Mouse (Mus musculus) WW6 (cell line): Measurements from ENCODE around the gene Zfp423.

Experiments used
- DNase-seq: peaks from one replicate; pipeline ENCODE4 v3.0.0-alpha.2; 2013; ENCODE audit warnings: low read depth, low spot score

The Zfp423 gene

DNA sequence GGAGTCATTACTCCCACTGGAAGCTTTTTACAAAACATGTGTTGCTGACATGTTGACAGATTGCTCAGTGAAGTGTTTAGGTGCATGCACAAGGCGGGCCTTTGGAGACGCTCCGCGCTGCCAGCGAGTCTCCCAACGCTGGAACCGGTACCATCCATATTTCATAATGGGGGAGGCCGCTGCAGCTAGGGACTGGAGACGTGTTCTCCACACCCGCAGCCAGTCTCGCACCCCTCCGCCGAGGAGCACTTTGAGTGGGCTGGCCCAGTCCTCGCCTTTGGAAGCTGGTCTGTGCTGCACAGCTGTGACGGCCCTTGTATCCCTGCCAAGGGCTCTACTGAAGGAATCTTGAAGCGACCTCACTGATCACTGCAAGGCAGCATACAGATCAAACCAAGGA, 122.5 kb downstream of the Zfp423 start:
- no peak for DNase-seq

DNA sequence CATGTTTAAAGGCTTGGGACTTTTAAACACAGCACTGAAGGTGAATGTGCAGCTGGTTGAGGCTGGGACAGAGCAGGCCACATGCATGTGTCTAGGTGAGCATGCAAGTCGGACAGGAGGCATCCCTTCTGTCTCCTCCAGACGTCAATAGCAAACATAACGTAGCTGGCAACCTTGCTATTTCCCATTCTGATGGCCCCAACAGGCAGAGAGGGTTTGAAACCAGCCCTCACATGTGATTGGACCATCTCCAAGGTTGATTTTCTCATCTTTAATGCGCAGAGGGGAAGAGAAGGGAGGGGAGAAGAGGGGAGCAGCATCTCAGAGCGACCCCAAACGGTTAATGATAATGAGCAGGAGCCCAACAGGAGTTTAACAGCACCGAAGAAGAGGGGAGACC, 123.5 kb downstream of the Zfp423 start:
- DNase-seq = no peak

DNA sequence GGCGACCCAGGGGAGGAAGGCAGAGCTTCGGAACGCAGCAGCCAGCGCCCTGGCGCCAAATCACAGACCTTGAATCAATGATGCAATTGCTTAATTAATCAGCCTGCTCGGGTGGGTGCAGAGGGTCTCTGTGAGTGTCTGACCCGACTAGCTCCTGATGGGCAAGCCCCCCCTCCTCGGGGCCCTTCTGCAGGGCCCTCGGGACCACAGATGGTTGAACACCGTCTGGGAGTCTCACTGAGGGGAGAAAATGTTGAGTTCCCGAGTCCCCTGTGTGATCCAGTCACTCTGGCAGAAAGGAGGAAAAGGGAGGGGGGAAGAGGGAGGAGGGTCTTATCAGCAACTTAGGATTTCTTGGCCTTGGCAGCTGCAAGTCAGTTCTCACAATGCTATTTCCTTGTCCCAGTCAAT, 124.0 kb downstream of the Zfp423 start:
- no peak for DNase-seq

DNA sequence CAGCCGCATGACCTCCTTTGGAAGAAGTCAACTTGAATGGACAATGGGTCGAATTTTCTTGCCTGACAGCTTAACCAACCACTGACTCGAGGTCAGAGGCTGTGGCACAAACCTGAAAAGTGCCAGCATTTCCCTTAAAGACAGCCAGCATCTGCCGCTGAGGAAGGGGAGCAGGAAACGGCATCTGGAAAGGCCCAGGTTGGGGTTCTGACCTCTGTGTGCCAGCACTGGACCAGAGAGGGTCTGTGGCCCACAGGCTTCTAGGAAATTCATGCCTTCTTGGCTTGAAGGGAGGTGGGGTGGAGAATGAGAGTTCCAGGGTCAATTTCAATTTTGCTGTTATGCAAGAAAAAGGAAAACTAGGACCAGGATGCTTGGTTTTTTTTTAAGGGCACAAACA, 124.7 kb downstream of the Zfp423 start:
- DNase-seq = no peak

DNA sequence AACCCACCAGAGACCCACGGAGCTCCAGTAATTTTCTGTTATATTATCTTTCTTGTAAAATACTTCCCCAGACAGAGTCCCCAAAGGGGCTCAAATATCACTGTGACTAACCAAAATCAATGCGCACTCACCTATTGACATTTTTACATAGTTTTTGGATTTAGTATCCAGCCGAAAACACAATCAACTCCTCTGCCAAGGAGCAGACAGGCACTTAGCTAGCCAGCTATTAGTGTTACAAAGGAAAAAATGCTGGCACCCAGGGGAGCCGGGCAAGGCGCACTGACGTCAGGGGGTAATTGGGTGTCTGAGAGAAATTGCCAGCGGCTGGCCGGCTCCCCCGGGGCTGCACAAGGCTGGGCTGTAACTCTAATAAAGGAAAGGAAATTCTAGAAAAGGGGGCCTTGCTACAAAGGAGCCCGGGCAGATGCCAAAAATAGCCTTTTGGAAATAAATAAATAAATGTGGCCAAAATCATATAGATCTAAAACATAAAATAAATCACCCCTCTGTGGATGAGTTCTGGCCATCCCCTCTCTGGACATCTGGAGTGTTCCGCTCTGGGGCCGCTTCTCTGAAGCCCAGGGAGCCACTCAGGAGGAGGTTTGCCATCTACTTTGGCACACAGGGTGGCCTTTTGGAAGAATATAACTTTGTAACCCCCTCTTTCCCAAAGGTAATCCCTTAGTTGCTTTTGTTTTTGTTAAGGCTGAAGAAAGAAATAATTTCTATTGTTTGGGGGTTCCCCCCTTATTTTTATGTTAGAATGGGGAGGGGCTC, 125.4 kb downstream of the Zfp423 start:
- DNase-seq = no peak

DNA sequence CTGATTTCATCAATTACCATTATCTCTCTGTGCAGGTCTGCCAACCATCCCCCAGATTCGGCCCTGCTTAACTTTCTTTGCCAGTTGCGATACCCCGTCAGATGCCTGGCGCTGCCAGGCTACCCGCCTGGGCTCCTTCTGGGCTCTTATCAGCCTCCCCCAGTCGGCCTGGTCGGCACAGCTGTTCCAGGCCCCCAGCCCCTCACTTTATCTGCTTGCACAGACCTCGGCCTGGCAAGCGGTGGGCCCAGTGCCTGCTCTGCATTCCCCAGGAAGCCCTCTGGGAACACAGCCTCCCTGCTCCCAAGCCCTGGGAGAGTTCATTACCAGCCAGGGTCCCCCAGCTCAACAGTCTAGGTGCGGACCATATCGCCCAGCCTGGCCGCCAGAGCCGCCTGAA, 126.1 kb downstream of the Zfp423 start:
- DNase-seq = no peak

DNA sequence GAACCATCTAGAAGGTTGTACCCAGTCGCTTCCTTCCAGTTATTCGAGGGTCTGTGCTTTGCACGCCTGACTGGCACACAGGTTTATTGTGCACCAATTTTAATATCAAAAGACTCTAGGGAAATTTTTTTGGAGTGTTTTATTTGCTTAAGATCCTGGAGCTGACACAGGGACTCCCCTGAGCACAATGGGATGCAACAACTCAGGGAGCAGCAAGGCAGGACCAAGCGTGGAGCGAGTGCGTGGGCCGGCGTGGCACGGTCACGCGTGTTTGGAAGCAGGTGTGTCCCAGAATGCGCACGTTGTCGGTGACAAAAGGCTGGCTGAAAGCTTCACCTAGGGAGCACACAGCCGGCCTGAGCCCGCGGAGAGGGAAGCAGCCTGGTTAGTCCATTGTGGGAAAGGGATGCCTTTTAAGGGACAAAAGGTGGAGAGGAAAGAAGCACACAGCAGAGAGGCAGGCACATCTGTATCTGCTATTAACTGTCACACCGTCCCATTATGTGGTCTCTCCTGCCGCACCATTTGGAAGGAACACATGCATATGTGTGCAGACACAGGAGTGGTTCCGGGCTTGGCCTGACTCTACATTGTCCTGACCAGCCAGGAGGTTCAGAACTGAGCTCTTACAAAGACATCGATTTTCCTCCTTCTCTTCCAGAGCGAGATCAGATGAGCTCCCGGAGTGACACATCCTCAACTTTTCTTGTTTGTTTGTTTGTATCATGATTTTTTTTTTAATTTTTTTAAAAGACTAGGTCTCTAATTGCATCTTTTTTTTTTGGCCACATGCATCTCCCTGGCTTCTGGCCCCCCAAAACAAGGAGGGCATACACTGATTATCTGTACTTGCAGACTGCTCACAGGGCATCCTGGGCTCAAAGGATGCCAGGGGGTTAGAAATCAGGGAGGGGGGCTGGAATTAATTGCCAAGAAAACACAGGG, 126.7 kb downstream of the Zfp423 start:
- no peak for DNase-seq

DNA sequence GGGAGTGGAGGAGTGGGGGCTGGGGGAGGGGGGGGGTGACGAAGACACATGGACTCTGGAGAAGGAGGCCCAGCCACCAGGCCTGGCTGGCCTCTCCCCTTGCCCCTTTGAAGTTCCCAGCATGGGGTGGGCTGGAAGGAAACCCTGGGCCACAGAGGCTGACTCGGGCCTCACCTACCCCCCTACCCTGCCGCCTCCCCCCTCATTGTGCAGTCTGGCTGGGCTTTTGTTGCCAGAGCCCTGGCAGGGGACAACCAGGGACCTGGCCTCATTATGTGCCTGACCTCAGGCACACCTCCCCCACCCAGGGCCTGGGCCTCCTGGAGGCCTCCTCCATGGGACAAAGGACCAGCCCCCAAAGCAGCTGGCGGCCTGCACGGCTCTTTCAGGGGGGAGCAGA, 127.8 kb downstream of the Zfp423 start:
- DNase-seq = no peak

DNA sequence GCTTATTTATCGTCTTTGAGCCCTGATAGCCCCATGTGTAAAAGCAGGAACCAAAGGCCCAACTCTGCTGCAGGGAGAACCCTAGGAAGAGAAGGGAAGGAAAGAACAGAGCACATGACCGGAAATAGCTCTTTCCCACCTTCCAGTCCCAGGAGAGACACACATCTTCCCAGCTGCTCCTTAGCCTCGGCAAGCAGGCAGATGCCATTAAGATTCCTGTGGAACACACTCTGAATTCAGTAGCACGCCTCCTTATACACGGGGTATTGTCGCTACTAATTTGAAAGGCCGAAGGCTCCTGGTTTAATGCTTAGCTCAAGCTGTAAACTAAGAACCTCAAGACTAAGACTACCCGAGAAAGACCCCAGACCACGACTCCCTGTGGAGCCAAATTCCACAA, 128.3 kb downstream of the Zfp423 start:
- no peak for DNase-seq

DNA sequence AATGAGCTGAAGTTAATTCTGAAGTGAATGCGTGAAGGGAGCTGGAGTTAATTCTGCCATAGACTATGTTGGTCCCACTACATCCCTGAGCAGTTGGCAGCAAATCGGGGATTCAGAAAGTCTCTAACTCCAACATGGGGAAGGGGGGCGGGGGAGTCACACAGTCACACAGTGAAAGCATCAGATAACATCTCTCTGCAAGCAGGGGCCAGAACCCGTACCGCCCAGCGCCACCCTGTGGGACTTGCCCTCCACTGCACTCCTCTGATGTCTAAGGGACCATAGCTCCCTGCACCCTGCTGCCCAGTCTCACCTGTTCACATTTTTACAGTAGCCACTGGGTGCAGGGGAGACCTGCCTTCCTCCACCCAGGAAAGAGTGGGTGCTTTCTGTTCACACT, 129.2 kb downstream of the Zfp423 start:
- no peak for DNase-seq

DNA sequence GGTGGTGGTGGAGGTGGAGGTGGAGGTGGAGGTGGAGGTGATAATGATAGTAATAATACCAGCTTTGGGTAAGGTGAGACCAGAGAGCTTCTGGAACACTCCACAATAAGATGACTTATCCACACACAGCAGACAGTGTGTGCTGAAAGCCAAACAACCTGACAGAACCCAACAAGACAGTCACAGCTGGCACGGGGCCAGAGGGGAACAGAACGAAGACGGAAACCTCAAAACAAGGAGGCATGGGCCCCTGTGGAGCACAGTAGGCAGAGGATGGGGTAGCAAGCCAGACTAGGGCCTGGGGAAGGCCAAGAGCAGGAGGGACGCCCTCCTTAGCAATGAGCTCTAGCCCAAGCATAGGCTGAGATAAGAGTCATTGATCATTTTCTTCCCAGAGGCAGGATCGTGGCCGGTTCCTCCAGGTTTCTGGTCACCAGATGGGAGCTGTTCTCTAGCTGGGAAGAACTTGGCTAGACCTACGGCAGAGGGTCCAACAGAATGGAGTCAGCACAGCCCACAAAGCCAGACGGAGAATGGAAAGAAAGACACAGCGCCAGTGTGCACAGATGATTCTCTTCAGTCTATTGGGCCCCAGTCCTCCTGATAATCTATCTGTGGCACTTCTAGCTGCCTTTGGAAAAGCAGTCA, 133.3 kb downstream of the Zfp423 start:
- DNase-seq = no peak

DNA sequence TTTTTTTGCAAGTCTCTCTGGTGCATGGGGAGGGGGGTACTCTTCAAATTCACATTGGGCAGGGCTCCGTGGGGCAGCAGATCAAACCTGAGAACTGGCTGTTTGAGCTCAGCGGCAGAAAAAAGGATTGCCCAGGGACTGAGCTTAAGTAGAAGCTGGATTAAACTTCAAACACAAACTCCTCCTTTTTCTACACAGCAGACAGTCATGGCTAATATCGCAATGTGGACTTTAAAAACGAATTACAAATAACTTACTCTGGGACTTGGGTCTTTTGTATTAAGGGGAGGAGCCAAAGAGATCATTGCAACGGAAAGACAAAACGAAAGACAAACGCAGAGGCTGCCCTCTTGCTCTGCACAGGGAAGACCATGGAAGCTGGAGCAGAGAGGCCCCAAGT, 136.2 kb downstream of the Zfp423 start:
- no peak for DNase-seq

DNA sequence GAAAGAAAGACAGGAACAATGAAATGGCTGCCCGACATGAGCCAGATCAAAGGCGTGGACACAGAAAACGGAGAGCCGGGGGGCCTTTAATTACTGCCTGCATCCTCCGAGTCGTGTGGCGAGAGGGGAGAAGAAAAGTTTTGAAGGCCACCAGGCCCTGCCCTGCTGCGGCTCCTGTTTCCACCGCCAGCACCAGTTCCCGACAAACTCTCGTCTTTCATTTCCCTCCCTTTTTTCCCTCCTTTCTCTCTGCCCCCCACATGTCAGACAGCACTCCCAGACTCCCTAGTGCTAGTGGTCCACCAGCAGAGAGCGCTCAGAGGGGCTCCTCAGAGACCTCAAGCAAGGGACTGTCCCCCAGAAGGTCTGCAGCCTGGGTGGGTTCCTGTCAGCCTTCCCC, 136.7 kb downstream of the Zfp423 start:
- DNase-seq = no peak

DNA sequence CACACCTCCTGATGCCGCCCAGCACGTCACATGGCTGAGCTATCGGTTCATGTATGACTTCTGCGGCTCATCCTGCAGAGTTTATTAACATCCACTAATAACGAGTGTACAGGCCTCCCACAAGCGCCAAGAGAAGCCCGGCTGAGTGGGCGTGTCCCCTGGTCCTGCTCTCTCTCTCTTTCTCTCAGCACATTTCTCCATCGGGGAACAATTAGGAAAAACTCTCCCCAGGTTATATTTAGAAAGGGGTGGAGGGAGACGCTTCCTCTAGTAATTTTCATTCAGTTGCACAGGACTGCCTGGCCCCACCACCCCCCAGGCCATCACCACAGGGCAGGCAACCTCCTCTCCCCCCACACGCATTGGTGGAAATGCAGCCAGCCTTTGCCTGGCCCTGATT, 137.2 kb downstream of the Zfp423 start:
- no peak for DNase-seq

DNA sequence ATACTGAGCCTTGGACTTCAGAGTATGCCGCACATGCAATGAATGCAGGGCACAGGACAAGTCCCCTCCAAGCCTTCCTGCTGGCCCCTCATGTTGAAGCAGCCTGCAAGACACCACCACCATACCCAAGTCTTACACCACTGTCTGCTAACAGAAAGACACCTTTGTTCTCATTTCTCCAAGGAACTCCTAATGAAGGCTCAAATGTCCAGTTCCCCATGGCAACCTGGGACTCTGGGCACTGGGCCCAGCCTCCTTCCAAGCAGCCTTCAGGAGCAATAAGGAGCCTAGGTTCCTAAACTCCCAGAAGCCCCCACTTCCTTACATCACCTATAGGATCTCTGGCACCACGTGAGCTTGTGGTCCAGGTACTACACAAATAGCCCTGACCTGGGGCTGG, 137.7 kb downstream of the Zfp423 start:
- DNase-seq = no peak

DNA sequence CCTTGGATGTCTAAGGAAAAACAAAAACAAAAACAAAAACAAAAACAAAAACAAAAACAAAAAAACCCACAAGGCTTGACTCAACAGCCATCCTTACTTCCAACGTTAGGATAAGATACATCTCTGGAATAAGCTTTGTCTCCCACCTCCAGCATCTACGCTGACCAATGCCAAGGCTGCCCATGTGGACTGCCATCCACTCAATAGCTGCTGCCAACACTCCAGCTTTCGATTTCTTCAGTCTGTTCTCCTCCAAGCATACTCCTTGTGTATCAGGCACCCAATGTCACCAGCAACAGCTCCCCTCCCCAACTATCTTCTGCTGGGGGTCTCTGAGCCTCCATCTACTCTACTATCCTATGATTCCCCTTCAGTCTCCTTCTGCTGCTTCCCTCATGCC, 140.1 kb downstream of the Zfp423 start:
- no peak for DNase-seq

DNA sequence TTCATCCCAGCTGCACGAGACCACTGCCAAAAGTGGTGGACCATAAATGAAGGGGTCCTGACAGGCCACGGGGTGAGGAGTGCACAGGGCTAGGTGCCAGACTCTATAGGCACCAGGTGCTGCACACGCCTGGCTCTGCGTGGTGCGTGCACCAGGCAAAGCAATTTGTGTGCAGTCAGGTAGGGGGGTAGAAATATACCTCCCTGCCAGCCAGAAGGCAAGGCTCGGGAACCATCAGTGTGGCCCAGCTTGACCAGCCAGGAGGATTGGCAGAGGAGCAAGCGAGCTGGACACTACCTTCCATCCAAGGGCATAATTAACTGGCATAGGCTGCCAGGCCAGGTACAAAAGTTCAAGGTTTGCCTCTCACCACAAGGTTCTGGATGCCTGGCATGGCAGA, 140.9 kb downstream of the Zfp423 start:
- DNase-seq = no peak

DNA sequence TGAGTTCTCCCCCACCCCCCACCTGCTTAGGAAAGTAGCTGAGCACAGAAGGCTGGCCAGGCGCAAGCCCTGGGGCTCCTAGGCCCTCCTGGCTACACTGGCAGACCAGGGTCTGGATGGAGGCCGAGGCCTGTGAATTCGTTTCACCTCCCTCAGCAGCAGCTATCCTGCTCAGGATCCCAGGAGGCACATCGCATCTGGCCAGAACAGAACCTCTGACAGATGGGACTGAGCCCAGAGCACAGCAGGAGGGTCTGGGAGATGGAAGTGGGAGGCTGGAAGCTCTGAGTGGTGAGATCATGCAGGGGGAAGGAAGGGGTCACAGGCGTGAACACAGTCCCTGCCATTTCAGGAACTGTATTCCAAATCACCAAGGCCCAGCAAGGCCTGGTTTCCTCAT, 143.3 kb downstream of the Zfp423 start:
- no peak for DNase-seq

DNA sequence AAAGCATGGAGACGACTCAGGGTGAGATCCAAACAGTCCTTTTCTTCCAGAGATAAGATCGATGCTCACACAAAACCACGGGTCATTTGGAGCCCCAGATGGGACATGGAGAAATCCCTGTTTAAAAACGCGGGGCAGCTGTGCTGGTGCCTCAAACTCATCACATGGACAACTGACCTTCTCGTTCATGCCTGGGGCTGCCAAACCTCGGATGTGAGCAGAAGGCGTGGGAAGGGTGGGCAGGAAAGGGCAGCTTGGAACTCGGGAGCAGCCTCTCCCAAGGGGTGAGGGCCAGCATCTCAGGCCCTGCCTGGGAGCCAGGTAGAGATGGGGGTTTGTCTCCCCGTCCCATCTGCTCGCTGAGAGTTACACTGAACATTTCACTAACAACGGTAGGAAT, 146.7 kb downstream of the Zfp423 start:
- DNase-seq = no peak

DNA sequence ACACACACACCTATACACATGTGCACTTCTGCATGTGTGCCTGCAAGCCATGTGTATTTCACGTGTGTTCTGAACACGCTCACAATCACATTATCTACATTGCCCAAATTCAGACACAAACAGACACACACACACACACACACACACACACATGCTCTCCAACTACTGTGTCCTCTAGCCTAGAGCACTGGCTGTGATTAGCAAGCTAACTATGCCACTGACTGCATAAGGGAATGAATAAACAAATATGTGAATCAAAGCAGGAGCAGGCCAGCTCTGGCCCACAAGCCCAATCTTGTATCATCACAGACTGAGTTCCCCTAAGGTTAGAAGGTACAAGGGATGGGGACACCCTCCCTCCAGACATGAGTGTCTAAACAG, 147.3 kb downstream of the Zfp423 start:
- no peak for DNase-seq

DNA sequence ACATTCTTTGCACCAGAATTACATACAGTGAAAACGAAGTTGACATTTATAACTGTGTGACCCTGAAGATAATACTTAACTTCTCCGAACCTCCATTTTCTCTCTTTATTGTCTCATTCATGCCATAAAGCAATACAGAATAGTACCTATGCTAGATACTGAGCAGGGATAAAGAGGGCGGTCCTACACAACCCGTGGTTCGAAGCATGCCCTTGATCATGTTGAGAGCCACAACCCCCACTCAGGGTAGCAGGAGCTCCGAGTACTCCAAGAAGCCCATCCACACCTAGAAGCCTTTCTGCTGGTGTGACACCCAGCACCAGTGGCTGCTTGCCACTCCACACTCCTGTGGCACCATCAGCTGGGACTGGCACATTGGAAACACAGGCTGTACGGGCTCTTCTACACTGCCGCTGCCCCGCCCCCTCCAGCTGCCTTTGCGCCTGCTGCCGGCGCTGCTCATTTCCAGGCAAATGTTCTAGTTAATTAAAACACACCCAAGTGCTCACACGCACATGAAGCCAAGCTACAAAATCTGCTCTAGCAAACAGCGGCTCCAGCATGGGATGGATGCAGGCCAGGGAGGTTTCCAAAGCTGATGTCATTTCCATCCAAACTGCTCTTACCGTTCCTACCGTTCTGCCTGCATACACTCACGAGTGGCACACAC, 147.9 kb downstream of the Zfp423 start:
- no peak for DNase-seq

DNA sequence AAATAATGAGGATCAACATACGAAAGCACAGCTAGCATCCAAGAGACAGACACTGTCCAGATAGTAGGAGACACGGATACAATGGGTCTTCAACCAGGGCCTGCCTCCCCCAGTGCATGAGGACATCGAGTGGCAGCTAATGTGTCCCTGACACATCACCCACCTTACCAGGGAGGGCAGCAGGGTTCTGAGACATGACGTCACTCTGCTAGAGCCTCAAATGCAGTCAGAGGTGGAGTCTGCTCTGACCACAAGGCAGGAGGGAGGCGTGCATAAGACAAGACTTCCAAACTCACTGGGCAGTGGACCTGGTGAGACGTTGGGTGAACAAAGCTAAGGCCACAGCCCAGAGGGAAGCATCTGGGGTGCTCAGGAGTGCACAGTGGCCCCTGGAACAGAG, 148.6 kb downstream of the Zfp423 start:
- no peak for DNase-seq
